Mouse (Mus musculus): ENCODE results near the gene Znhit3. TPM values are rescaled to one million over a fixed set of nuclear protein-coding genes. Genes with fewer than 3 reads are reported as not detected.

Znhit3 gene
- 10 to 100 TPM; 10.4 to 12.5 TPM for total RNA-seq (2023)

GRCm38 (mm10) chr11:84916053-84916702, at the start of gene Znhit3:
Gene Znhit3 (minus strand): TSS chr11:84916366.

GRCm38 (mm10) chr11:84957591-84958270, 41.6 kb upstream of the Znhit3 start, which contains the start of gene Car4:
Gene Car4 (plus strand): TSS chr11:84957786.

GRCm38 (mm10) chr11:84879772-84880464, 36.2 kb downstream of the Znhit3 start, which contains the start of the genes Myo19 and Pigw:
Gene Myo19 (plus strand): TSS chr11:84880148.
Gene Pigw (minus strand): TSS chr11:84880285.

GRCm38 (mm10) chr11:84870337-84871043, 45.7 kb downstream of the Znhit3 start, which contains the start of gene Ggnbp2:
Gene Ggnbp2 (minus strand): TSS chr11:84870817.

Other genes starting within 250 kb of the Znhit3 start
- 10 to 100 TPM; 11.9 to 16.5 TPM for gene Mrm1, start 96.9 kb downstream of the Znhit3 start, total RNA-seq (2023)
- 10 to 100 TPM; 14.9 to 17.2 TPM for gene Dhrs11, start 87.4 kb downstream of the Znhit3 start, total RNA-seq (2023)
- gene Ggnbp2, start 45.5 kb downstream of the Znhit3 start, total RNA-seq (2023): 100 to 1,000 TPM; 156 to 172 TPM
- 1 to 10 TPM; 4.9 to 7.5 TPM for gene Myo19, start 36.2 kb downstream of the Znhit3 start, total RNA-seq (2023)
- 1 to 10 TPM; 3.6 to 4.2 TPM for gene Pigw, start 36.1 kb downstream of the Znhit3 start, total RNA-seq (2023)
- gene Car4, start 41.4 kb upstream of the Znhit3 start, total RNA-seq (2023): not detected
- gene Usp32, start 223.8 kb upstream of the Znhit3 start, total RNA-seq (2023): 10 to 100 TPM; 54.2 to 68.3 TPM